Mouse (Mus musculus): ENCODE data around the gene Usp22.

GRCm38 (mm10) chr11:61164366-61164765 is 10.5 kb downstream of the Usp22 start:
- TF ChIP-seq CTCF (IDR thresholded peaks at IDR 0.05; ENCODE audit: borderline replicate concordance, control insufficient read depth, extremely low read depth, insufficient read depth, low read length, poor library complexity) (no peak), POLR2A (IDR thresholded peaks at IDR 0.05; ENCODE audit: control insufficient read depth, extremely low read depth, insufficient read depth, low read length, poor library complexity) (no peak)

Measured in thymus, adult 2 months (tissue).